Mouse (Mus musculus) lung, postnatal 0 days (tissue): ENCODE measurements around the gene Vwa3b.

Source experiments
- CTCF ChIP-seq: IDR thresholded peaks from 2 replicates; pipeline ENCODE4 v1.5.1; 2016; ENCODE audit warnings: antibody characterized with exemption, mild to moderate bottlenecking
- EP300 ChIP-seq: IDR thresholded peaks from 2 replicates; pipeline ENCODE4 v1.6.1; 2016; ENCODE audit warnings: antibody characterized with exemption, mild to moderate bottlenecking, control low read depth

DNA sequence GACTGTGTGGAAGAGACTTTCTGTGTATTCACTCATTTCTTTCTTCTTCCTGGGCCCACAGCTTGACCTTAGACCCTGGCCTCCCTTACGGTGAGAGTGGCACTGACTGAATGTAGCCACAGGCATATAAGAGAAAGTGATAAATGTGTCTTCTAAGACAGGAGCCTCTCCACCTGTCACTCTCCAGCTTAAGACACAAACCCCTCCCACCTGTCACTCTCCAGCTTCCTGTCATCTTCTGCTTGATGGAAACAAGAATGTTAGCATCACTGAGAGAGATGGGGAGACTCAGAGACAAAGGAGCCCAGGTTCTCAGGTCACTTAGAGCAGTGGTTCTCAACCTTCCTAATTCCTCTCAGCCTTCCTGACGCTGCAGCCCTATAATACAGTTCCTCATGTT is 3.7 kb upstream of the Vwa3b start:
- TF ChIP-seq CTCF (no peak), EP300 (no peak)
